Mouse (Mus musculus) layer of hippocampus, adult 8-10 months (tissue): ENCODE measurements around the gene Gm6356. TPM values are rescaled to one million over a fixed set of nuclear protein-coding genes. Genes with fewer than 3 reads are reported as not detected.
"Not testable (repeated sequence)": the region's sequence is repeated elsewhere in the genome, so short reads cannot be mapped to it uniquely, and the experiment has no call there.

ENCODE experiments used
- DNase-seq, 2 experiments: peaks; one replicate each; pipeline ENCODE4 v3.0.0; 2022; ENCODE audit warnings: low spot score in 2 of 2
- total RNA-seq, 4 experiments: library from RNA; stranded (reverse); gene quantifications; 2 replicates each; pipeline ENCODE4 v1.2.4; 2022

Gene Gm6356
- not detected for total RNA-seq

DNA sequence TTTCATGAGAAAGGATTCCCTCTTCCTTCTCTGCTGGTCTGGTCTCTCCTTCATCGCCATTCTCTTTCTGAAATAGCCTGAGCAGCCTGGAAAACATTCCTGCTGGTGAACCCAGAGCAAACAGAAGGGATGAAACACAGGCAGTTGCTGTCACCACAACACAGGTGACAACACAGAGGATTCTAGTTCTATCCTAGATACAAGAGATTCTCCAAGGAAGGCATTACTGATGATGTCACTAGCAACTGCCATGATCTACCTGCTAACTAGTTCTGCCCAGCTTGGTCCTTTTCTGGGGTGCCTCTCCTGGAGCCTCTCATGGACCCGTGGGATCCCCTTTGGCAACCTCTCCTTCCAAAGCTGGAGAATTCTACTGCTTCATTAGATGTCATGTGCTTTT lies at the start of gene Gm6356:
Gm6356 (minus strand) TSS at position 101 of the 400 bp plus-strand sequence.
- DNase-seq, result not testable (repeated sequence)

Other genes with a start within 250 kb of the Gm6356 start
- gene Gm3636, start 231.5 kb downstream of the Gm6356 start, total RNA-seq, result 1 to 10 TPM; 2.8 to 5.2 (median 3.9) TPM
- gene Gm8362, start 199.4 kb downstream of the Gm6356 start, total RNA-seq, result under 1 TPM in 1 of 4 experiments, not detected in 3; 1.00 TPM
- gene Gm3642, start 133.5 kb downstream of the Gm6356 start, total RNA-seq, result under 1 TPM in 2 of 4 experiments, not detected in 2; 0.27 to 0.57 TPM
- gene Gm3667, start 83.9 kb downstream of the Gm6356 start, total RNA-seq, result 1 to 10 TPM in 3 of 4 experiments, under 1 TPM in 1; 0.72 to 2.0 (median 1.8) TPM
- under 1 TPM in 3 of 4 experiments, not detected in 1; 0.32 to 0.63 (median 0.55) TPM for gene Gm10406, start 53.6 kb upstream of the Gm6356 start, total RNA-seq
- gene Gm3685, start 71.2 kb upstream of the Gm6356 start, total RNA-seq, result not detected
- gene Gm3696, start 126.8 kb upstream of the Gm6356 start, total RNA-seq, result 1 to 10 TPM; 1.2 to 5.0 (median 2.3) TPM
- gene Gm6676, start 151.6 kb upstream of the Gm6356 start, total RNA-seq, result not detected
- gene Gm3512, start 200.7 kb upstream of the Gm6356 start, total RNA-seq, result 1 to 10 TPM; 1.5 to 2.1 (median 1.8) TPM
- gene Gm16434, start 220.7 kb upstream of the Gm6356 start, total RNA-seq, result not detected